Mouse (Mus musculus) layer of hippocampus, adult 18-20 months (tissue): ENCODE data around the gene 1700001L19Rik. TPM values are rescaled to one million over a fixed set of nuclear protein-coding genes. Genes with fewer than 3 reads are reported as not detected.
"Not testable (repeated sequence)": the region's sequence is repeated elsewhere in the genome, so short reads cannot be mapped to it uniquely, and the experiment has no call there.

Source experiments
- DNase-seq, 2 experiments: peaks; one replicate each; pipeline ENCODE4 v3.0.0; 2022; ENCODE audit warnings: low spot score in 2 of 2
- long read RNA-seq: library from polyadenylated mRNA; stranded (forward); transcript quantifications from one replicate; pipeline ENCODE4 v2.0.0, GENCODE M21; 2021
- total RNA-seq, 2 experiments: library from RNA; stranded (reverse); gene quantifications; 2 replicates each; pipeline ENCODE4 v1.2.3; 2021

Gene 1700001L19Rik
- total RNA-seq = 10 to 100 TPM; 15.9 to 17.3 TPM
- long read RNA-seq, partial matches to known transcripts = 0 of 1 reads
- long read RNA-seq, other reads (novel, unspliced or antisense) = 0 of 1 reads

- DNase-seq = peak in 1 of 2 experiments; percentile 35
These were observed at the start of gene 1700001L19Rik for GRCm38 (mm10) chr13:68597199-68597598. TSS of gene 1700001L19Rik (plus strand) at chr13:68597421.

GRCm38 (mm10) chr13:68553391-68553790 is 43.8 kb upstream of the 1700001L19Rik start:
- not testable (repeated sequence) for DNase-seq

GRCm38 (mm10) chr13:68568110-68568509 is 29.1 kb upstream of the 1700001L19Rik start:
- DNase-seq = no peak

- no peak for DNase-seq
These were observed 28.7 kb upstream of the 1700001L19Rik start for GRCm38 (mm10) chr13:68568548-68568947.

GRCm38 (mm10) chr13:68569589-68570336 is 27.5 kb upstream of the 1700001L19Rik start:
- DNase-seq = peak; percentile 74 to 93

- no peak for DNase-seq
These were observed 25.0 kb upstream of the 1700001L19Rik start for GRCm38 (mm10) chr13:68572247-68572646.

- DNase-seq = no peak
These were observed 24.0 kb upstream of the 1700001L19Rik start for GRCm38 (mm10) chr13:68572966-68573913.

GRCm38 (mm10) chr13:68574398-68574797 is 22.8 kb upstream of the 1700001L19Rik start:
- DNase-seq = no peak

GRCm38 (mm10) chr13:68577945-68578344 is 19.3 kb upstream of the 1700001L19Rik start:
- peak; percentile 72 to 91 for DNase-seq

GRCm38 (mm10) chr13:68581086-68581740 is 16.0 kb upstream of the 1700001L19Rik start:
- DNase-seq = no peak

GRCm38 (mm10) chr13:68581747-68582516 is 15.3 kb upstream of the 1700001L19Rik start, which contains the start of the genes Mtrr and Fastkd3:
TSS of gene Mtrr (minus strand) at chr13:68582149.
TSS of gene Fastkd3 (plus strand) at chr13:68582234.
- peak; percentile 98 for DNase-seq

GRCm38 (mm10) chr13:68582517-68582780 is 14.8 kb upstream of the 1700001L19Rik start:
- no peak for DNase-seq

- no peak for DNase-seq
These were observed 13.3 kb upstream of the 1700001L19Rik start for GRCm38 (mm10) chr13:68583961-68584360.

GRCm38 (mm10) chr13:68585441-68585840 is 11.8 kb upstream of the 1700001L19Rik start:
- DNase-seq = no peak

- DNase-seq = no peak
These were observed 8.9 kb upstream of the 1700001L19Rik start for GRCm38 (mm10) chr13:68588352-68588751.

- DNase-seq = no peak
These were observed 3.4 kb upstream of the 1700001L19Rik start for GRCm38 (mm10) chr13:68593797-68594196.

- no peak for DNase-seq
These were observed 446 bp downstream of the 1700001L19Rik start for GRCm38 (mm10) chr13:68597667-68598066.

- DNase-seq = no peak
These were observed 1.7 kb downstream of the 1700001L19Rik start for GRCm38 (mm10) chr13:68598953-68599352.

- peak in 1 of 2 experiments; percentile 79 for DNase-seq
These were observed 4.0 kb downstream of the 1700001L19Rik start for GRCm38 (mm10) chr13:68601184-68601583.

GRCm38 (mm10) chr13:68603085-68603484 is 5.9 kb downstream of the 1700001L19Rik start:
- no peak for DNase-seq
